Mouse (Mus musculus): ENCODE results near the gene Srsf10.

The Srsf10 gene

DNA sequence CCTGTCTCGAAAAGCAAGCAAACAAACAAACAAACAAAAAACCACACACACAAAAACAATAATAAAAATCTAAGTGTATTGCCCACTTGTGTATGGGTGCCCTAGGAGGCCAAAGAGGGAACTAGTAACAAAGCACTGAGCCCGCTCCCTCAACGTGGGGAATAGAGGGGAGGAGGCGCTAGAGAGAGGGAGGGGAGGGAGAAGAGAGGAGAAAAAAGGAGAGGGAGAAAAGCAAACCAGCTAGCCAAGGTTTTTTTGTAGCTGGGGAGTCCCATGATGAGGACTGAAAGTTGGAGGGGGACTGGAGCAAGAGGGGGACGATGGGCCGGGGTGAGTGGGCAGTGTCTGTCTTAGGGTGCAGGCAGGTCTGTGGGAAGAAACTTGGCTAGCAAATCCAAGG lies 467 bp upstream of the Srsf10 start:
- DNase-seq (ENCODE audit: low read depth, low spot score) = peak; percentile 83

DNA sequence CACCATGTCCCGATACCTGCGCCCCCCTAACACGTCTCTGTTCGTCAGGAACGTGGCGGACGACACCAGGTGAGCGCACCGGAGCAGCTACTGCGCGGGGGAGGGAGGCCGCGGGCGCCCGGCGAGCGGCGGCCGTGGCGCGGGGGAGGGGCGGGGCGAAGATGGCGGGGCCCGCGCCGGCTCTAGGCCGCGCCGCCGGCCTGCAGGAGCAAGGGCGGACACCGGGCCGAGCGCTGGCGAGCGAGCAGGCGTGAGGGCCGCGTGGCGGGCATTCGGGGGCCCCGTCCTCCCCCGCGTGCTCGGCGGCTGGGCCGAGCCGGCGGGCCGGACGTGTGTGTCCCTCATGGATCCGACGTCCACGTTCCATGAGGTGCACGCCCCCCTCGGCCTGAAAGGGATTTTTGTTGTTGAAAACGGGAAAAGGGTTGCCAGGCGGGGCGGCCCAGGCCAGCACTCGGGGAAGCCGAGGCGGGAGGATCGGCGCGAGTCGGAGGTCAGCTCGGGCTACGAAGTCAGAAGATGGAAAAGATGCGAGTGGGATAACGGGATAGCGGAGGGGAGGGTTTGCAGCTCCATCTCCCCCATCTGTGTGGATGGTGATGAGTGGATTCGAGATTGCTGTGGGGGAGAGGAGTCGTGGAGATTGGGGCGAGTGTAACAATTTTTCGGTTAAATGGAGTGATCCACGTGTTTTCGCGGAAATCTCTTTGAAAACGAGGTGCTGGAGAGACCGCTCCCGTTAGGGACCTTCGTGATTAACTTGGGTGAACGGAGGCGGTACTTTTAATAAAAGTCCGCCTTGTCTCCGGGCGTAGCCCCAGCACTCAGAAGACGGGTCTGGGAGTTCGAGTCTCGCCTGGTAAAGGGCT lies 910 bp downstream of the Srsf10 start:
- peak; percentile 74 for DNase-seq (ENCODE audit: low read depth, low spot score)

DNA sequence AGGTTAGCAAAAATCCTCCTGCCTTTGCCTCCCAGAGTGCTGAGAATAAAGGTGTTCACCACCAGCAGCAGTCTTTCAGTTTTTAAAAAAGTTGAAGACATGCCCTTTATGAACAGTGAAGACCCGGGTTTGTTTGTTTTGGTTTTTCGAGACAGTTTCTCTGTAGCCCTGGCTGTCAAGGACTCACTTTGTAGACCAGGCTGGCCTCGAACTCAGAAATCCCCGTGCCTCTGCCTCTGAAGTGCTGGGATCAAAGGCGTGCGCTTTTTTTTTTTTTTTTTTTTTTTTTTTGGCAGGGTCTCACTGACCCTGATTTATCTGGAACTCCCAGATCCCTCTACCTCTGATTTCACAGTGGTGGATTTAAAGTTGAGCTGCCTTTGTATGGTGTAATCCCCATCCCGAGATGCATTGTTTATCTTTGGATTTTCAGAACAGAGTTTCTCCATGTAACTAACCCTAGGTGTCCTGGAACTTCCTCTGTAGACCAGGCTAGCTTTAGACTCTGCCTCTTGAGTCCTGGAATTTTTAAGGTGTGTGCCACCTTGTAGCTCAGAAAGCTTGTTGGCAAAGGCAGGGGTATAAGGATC lies 2.1 kb downstream of the Srsf10 start:
- no peak for DNase-seq (ENCODE audit: low read depth, low spot score)

DNA sequence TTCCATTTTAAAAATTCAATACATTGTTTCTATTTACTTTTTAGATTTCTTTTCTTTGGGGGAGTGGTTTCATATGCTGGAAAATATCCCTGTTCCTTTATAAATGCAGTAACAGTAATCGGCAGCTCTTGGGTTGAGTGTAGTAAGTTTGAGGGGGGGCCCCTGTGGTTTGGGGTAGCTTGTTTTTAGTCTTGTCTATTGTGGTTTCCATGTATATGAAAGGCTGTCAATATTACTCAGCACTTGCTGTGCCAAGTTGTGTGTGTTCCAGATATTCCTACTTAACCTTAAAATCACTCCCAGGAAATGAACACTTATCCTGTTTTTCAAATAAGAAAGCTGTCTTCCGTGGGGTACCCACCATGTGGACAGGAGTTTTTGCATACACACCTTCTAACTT lies 13.4 kb downstream of the Srsf10 start:
- DNase-seq (ENCODE audit: low read depth, low spot score) = no peak

DNA sequence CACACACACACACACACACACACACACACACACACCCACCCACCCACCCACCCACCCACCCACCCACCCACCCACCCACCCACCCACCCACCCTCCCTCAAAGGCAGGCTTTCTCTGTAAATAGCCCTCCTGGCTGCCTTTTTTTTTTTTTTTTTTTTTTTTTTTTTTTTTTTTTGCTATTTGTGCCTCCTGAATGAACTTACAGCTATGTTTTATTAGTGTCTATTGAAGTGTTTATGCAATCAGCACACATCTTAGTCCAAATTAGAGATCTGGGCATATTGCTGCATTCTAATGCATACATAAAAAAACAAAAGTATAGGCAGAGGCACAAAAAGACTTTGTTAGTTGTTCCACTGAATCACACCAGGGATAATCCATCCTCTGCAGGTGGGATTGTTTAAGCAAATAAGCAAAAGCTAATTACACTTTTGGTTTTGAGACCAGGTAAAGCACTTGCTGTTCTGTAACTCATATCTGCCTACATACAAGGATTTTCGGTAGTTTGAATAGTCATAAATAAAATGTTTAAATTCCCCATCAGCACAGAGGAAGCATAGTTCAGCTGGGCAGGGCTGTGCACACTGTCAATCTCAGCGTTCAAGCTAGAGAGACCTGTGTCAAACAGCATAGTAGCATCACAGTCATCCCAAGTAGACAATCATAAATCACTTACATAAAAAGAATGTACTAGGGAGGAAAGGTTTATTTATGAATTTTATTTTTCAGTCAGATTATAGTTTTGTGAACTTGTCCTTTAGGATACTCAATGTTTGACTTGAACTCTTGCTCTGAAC lies 14.9 kb downstream of the Srsf10 start:
- no peak for DNase-seq (ENCODE audit: low read depth, low spot score)

DNA sequence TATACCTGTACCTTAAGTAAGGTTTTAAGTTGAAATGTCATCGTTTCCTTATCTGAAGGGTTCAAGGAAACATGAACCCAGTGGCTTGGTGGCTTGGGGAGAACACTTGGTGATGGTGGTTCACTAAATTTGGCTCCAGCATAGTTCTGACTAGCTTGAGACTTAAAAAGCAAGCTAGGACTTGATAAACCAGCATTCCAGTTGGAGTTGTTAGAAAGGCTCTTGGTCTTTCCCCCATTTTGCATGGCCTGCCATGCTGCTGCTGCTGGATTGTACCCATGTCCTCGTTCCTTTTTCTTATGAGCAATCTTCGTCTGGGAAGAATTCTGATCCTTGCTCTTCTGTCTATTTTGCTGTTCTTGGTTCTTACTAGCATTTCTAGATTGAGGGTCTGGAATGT lies 16.5 kb downstream of the Srsf10 start:
- no peak for DNase-seq (ENCODE audit: low read depth, low spot score)

DNA sequence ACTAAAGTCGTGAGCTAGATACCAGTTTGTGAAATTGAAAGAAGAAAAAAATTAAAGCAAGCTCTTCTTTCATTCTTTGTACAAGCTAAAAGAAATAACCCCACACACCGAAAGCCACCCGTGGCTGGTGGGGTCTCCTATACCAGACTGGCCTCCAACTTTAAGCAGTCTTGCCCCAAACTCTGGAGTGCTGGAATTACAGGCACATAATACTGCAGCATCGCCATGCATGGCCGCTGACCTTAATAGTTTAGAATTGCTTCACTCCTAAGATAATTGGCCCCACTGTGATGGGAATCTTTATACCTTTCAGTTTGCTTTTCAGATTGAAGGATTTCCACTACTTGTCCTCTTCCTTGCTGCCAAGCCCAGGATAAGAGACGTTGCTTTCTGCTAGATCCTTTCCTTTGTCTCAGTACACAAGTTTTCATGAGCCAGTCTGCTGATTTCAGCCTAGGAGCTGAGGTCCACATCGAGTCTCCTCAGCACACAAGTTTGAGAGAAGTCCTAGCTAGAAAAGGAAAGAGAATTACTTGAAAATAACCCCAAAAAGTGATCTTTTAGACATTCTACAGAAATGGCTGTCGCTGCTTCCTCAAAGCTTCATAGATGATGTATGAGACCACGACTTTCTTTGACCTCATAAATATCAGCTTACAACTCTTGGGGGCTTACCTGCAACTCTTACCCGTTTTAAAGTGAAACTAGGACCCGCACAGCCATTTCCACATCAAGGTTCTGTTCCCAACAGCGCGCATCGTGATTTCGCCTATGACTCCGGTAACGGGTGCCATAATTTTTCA lies 17.2 kb downstream of the Srsf10 start:
- peak; percentile 40 for DNase-seq (ENCODE audit: low read depth, low spot score)

DNA sequence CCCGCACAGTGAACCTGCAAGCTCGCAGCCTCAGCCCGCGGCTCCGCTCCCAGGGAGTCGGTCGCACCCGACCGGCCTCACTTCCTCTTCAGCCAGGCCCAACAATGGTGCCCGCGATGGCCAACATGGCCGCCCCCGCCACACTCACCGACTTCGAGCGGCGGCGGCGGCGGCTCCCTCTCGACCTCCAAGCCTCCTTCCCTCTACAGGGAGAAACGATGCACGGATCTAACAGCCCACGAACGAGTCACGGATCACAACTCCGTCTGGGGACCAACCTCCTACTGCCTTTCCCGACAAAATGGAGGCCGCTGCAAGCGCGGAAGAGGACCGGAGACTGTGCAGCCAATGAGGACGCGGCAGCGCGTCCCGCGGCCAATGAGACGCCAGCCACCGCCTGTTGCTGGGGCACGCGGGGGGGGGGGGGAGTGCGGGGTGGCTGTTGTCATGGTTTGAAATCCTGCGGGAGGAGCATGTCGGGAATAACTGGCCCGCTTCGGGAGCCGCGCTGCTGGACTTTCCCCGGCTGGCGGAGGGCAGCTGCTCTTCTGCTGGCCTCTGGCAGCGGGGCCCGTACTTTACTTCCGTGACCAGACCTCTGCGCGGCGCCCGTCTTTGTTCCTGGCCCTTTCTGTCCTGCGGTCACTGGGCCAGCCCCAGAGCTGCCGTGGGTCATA lies 18.1 kb downstream of the Srsf10 start, which contains the start of gene Pnrc2:
TSS of gene Pnrc2 (minus strand) at position 325 of the 677 bp plus-strand sequence.
- DNase-seq (ENCODE audit: low read depth, low spot score) = peak; percentile 93

DNA sequence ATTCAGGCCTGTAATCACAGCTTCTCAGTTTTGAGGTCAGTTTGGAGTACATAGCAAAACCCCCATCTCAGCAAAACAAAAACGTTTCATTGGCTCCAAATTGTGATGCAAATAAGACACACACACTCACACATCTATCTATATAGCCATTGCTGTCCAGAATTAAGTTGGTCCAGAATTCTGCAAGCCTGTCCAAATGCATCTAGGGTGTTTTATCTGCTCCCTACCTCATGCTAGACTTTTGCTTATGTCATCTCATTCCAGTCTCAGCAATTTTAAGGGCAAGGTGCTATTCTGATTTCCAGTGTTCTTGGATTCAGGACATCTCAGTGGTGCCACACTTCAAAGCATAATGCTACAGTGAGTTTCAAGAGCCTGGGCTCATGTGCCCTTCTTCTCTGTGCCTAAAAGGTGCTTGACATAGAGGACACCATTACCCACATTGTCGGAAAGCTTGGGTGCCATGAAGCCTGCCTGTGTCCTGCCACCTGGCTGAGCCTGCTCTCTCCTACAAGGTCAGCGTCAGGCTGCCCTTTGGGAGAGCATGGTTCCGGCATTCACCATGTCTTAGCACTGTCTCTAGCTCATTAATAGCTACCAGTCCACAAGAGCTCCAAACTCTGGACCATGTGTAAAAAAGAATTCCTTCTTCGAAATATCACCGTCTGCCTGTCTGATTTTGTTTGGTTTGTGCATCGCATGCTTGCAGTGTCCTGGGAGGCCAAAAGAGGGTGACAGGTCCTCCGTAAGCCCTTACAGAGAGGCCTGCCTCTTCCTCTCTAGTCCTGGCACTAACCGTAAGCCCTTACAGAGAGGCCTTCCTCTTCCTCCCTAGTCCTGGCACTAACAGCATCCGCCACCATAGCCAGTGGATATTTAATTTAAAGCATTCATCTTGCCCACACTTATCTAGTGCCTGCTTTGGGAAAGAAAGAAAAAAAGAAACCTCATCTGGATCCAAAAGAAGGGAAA lies 19.3 kb downstream of the Srsf10 start:
- DNase-seq (ENCODE audit: low read depth, low spot score) = no peak

DNA sequence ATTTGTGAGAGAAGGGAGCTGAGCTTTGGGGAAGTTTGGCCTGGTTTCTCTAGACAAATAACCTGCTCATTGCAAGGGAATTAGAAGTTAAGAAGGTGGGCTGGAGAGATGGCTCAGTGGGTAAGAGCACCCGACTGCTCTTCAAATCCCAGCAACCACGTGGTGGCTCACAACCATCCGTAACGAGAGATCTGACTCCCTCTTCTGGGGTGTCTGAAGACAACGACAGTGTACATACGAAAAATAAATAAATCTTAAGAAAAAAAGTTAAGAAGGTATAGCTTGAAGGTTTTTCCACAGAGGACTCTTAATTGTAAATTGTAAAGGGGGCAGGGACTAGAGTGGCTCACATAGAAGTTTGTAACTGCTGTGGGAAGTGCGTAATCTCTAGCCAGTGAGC lies 20.0 kb downstream of the Srsf10 start:
- no peak for DNase-seq (ENCODE audit: low read depth, low spot score)

DNA sequence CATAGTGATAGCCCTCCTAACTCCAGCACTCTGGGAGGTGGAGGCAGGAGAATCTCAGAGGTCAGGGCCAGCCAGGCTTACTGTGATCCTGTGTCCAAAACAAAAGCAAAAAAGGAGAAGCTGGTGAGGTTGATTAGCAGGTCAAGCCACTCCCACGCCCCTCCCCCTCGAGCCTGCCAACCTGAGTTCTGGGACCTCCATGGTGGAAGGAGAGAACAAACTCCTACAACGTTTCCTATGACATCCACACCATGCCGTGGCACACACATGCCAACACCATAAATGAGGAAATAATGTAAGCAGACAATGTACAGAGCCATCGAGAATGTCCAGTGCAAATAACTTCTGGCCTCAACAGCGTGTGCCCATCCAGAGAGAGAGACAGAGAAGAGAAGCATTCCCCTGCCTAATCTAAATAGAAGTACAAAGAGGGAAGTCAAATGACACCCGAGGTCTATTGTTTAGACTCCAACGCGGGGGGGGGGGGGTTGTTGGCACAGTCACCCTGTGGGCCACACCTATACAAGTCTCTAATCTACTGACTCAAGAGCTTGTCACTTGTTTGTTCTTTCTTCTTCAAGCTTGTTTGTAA lies 20.5 kb downstream of the Srsf10 start:
- peak; percentile 56 for DNase-seq (ENCODE audit: low read depth, low spot score)

DNA sequence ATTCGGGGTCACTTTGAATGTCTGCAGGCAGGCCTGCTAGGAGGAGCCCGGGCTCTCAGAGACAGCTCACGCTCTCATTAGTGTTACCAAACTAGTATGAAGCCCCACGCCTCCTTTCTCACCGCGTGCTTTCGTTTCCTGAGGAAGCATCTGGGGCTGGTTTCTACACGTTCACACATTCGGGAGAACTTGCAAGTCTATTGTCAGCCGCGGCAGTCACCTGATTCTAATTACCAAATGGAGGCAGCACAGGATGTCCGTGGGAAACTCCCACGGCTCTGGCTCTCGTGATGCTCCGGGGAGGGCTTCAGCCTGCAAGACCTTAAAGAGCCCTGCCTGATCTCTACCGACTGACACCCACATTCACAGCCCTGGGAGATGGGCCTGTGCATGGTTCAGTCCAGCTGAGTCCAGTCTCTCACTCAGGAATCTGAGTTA lies 21.1 kb downstream of the Srsf10 start:
- DNase-seq (ENCODE audit: low read depth, low spot score) = peak; percentile 76

DNA sequence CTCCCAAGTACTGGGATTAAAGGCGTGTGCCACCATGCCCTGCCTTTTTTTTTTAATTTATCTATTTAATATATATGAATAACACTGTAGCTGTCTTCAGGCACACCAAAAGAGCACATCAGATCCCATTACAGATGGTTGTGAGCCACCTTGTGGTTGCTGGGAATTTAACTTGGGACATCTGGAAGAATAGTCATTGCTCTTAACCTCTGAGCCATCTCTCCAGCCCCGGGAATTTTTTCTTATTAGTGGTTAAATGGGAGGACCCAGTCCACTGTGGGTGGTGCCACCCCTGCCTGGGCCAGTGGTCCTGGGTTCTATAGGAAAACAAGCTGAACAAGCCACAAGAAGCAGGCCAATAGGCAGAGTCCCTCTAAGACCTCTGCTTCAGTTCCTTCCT lies 22.2 kb downstream of the Srsf10 start:
- DNase-seq (ENCODE audit: low read depth, low spot score) = no peak

DNA sequence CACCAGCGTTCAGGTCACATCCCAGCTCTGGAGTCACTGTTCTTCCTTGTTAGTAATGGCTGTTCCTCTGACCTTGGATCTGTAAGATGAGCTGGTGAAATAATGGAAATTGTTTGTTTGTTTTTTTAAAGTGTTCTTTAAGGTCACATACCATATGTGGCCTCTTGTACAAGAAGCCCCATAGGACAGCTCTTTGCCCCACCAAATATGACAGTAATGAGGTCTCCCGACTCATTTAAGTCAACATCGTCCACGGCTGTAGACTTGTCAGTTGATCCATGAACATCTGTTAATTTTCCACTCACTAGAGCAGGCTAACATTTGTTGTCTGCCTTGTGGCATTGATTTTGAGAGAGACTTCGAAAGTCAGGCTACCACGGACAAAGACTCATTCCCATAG lies 23.5 kb downstream of the Srsf10 start:
- DNase-seq (ENCODE audit: low read depth, low spot score) = no peak

DNA sequence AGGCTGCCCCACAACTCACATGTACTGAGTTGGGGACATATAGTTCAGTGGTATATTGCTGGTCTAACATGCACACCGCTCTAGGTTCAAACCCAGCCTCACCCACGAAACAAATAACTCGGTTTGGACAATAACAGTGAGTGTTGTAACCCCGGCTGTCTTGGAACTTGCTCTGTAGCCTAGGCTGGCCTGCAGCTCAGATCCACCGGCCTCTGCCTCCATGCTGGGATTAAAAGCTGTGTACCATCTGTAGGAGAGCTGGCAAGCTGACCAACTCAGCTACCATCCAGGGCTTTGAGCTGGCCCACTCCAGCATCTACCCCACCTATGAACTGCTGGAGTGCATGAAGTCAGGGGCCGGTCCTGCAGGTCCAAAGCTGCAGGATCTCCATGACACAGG lies 24.5 kb downstream of the Srsf10 start:
- no peak for DNase-seq (ENCODE audit: low read depth, low spot score)

DNA sequence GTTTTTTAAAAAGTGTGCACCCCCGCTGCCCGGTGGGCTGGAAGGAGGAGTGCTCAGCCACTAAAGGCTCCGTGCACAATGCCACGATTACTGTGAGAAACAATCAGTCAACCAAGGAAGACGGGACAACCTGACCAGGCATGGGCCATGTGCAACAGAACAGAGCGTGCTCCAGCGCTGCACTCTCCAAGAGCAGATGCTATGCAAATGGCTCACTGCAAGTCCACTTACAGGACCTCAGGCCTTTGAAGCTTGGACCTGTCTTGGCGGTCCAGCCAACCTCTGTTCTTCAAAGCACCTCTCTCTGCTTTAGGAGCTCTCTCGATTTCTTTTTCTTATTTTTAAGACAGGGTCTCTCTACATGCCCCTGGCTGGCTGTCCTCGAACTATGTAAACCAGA lies 25.0 kb downstream of the Srsf10 start:
- DNase-seq (ENCODE audit: low read depth, low spot score) = no peak

DNA sequence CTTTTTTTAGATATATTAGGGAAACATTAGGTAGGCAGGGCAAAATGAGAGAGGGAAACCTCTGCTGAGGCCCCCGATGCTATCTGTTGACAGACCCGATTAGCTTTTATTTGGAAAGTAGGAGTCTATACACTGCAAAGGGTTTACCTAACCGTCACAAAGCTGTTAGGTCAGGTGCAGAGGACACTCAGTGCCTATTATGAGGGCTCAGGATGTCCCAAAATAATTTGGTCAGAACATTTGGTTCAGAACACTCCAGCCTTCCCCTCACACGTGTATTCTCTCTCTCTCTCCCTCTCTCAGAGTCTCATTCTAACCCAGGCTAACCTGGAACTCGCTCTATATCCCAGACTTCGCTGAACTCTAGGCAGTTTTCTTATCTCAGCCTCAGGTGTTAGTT lies 26.5 kb downstream of the Srsf10 start:
- DNase-seq (ENCODE audit: low read depth, low spot score) = no peak

DNA sequence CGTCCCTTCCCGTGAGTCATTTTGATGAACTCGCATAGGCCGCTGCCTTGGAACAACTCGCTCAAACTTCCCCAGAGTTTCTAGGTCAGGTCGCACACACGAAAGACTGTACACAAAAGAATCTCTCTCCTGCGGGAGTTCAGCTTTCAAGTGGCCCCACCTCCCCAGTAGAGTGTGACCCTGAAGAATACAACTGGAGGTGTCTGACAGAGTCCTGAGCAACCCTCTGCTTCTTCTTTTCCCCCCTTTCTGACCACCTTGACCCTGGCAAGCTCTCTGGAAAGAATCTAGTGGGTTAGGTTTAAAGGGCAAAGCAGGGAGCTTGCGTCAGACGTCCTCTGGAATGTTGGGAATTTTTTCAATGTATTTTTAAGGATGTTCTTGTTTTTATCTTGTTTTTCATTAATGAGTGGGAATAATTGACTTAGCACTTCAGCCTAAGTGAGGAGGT lies 27.9 kb downstream of the Srsf10 start:
- DNase-seq (ENCODE audit: low read depth, low spot score) = peak; percentile 21

DNA sequence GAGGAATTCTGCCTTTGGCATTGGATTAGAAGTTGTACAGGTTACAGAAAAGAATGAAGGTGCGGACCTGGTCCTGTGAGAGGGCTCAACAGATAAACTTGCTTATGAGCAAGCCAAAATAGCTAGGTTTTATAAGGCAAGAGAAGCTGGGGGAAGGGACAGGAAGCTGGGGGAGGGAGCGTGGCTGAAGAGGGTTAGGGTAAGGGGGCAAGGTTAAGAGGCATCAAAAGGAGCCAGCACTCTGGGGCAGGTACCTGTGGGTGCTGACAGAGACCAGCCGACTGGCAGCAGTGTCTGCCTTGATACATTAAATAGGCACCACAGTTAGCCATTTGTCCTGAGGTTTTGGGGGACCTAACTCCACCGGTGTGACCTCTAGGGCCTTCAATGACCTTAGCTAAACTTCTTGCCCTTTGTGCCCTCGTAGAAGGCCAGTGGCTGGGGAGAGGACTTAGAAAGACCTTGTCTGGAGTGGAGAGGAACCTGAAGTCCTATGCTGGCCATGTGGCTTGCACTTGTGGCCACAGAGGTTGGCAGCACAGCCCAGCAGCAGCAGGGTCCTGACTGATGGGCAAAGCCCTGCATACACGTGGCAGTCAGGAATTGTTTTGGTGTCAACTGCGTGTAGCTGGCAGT lies 28.5 kb downstream of the Srsf10 start:
- DNase-seq (ENCODE audit: low read depth, low spot score) = no peak
